Mouse (Mus musculus) frontal cortex, postnatal 10 days (tissue): ENCODE measurements at regions not wholly inside any gene's neighbourhood (a gene's known extent, or its start where the extent isn't known, plus 50 kb on each side); places are given as distances from the start of the nearest gene placed in this dataset.

Experiments
- DNase-seq, 2 experiments: peaks; one replicate each; pipeline ENCODE4 v3.0.0; 2022; ENCODE audit warnings: low spot score in 2 of 2, mixed read lengths in 1 of 2

- no peak for DNase-seq
Observed at GRCm38 (mm10) chr14:107978141-107978540, 935.8 kb downstream of the Slitrk1 start.

GRCm38 (mm10) chr14:107952076-107952475 is 961.9 kb downstream of the Slitrk1 start:
- DNase-seq = no peak

DNA sequence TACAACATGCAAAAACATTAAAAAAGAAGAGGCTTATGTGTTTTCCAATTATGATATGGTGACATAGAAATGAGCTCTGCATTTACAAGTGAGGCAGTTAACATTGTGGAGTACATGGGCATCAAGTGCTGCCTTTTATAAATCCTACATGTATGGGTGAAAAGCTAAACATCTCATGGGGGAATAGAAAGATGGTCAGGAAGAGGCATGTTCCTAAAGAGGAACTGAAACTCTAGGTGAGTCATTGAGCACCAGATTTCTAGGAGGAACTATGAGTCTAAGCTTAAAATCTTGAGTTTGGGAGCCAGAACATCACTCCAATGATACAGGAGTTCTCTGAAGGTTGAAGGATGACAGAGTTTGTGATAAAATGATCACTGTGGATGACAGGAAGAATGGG is 1010.2 kb downstream of the Slitrk1 start:
- no peak for DNase-seq

DNA sequence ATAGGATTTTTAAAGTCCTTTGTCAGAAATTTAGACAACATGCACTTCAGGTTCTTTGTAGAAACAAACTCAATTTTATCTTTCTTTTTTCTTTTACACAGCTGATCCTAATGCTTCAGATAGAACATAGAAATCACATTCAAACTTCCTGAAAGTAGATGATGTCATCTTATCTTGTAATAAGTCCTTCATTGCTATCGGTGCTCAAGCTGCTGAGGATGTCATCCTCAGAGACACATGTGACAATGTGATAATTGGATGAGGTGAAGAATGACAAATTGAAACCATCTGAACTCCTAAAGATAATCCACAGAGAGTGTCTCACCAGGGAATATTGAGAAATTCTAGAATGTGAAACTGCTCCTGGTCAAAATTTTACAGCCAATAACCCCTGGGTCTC is 1012.1 kb downstream of the Slitrk1 start:
- no peak for DNase-seq

DNA sequence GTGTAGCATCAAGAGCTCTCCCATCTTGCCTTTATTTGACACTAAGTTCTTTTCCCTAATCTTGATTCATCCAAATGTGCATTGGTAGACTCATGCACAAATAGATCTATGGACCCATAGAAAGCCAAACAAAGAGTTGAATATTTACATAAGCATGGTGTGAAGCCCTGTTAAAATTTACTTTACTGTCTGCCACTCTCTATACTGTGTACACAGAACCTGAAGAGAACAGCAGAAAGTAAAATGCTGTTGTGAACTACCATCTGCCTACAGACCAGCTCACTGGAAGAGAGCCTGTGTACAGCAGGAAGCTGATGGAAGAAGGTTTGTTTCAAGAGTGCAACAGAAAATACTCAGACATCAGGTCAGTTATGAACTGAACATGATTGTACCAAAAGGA is 1053.1 kb downstream of the Slitrk1 start:
- DNase-seq = no peak

GRCm38 (mm10) chr14:107849688-107850087 is 1064.3 kb downstream of the Slitrk1 start:
- DNase-seq = no peak

- DNase-seq = no peak
Observed at GRCm38 (mm10) chr14:107845289-107846215, 1068.4 kb downstream of the Slitrk1 start.

DNA sequence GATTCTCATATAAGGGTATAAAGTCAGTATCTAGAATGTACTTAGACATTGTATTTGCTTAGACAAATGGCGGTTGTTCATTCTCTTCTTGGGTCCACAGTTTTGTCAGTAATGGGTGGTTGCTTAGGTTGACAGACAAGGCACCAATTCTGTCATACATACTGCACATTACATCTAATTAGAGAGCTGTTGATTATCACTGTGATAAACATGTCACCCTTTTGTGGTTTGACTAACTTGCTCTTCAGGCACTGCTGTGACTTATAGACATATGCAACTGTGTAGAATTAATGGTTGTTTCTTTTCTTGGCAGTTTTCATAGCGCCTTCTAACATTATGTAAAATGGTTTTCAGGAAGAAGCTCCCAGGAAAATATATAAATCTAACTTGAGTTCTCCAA is 1069.4 kb downstream of the Slitrk1 start:
- DNase-seq = no peak

DNA sequence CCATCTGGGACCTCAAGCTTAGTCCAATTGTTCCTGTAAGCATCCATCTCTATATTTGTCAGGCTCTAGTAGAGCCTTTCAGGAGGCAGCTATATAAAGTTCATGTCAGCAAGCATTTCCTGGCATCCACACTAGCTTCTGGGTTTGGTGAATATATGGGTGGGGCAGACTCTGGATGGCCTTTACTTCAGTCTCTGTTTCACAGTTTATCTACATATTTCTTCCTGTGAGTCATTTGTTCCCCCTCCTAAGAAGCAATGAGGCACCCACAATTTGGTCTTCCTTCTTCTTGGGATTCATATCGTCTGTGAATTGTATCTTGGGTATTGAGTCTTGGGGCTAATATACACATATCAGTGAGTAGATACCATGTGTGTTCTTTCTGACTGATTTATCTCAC is 1081.0 kb downstream of the Slitrk1 start:
- no peak for DNase-seq

DNA sequence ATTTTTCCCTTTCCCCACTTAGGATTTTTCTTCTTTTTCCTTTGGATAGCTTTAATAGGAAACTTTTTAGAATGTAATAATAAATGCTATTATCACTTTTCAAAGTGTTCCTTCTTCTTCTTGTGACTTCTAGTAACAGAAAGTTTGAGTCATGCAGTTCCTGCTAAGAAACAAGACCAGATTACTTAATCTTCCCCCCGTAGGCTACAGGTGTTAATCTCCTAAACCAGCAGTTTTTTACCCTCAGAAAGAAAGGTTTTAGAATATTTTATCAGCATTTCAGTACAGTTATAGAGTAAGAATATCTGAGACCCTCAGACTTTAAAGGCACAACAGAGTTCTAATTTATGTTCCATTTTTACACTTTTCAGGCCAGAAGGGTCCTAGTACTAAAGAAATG is 1128.7 kb downstream of the Slitrk1 start:
- no peak for DNase-seq
